Mouse (Mus musculus): ENCODE data around the gene Gm49337.

Gm49337 gene

GRCm38 (mm10) chr4:116173072-116173471 lies at the start of gene Gm49337, which contains the start of gene 1700042G07Rik:
TSS of gene Gm49337 (plus strand) at chr4:116173384.
TSS of gene 1700042G07Rik (plus strand) at chr4:116173372.
- peak; percentile 34 for DNase-seq

GRCm38 (mm10) chr4:116123602-116124519 lies 49.3 kb upstream of the Gm49337 start, which contains the start of the genes Rad54l and Pomgnt1:
TSS of gene Rad54l (minus strand) at chr4:116123690.
TSS of gene Pomgnt1 (plus strand) at chr4:116123840.
- DNase-seq: peak; percentile 72

DNA sequence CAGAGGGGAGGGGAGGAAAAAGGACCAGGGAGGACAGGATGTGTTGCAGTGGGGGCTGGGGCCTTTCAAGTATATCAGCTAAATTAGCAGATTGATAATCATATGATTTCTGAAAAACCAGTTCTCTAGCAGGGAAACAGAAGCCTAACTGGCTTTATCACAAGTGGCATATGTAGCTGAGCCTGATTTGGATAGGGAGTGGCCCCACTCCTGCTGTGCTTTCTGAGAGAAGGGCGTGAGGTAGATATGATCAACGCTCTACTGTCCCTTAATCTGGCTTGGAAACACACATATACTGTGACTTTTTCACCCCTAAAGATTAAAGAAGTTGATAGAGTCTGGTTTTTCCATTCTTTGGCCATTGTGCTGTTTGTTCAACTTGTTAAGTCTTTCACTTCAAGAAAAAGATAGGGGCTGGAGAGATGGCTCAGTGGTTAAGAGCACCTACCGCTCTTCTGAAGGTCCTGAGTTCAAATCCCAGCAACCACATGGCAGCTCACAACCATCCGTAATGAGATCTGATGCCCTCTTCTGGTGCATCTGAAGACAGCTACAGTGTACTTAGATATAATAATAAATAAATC lies 47.3 kb upstream of the Gm49337 start:
- DNase-seq: no peak

DNA sequence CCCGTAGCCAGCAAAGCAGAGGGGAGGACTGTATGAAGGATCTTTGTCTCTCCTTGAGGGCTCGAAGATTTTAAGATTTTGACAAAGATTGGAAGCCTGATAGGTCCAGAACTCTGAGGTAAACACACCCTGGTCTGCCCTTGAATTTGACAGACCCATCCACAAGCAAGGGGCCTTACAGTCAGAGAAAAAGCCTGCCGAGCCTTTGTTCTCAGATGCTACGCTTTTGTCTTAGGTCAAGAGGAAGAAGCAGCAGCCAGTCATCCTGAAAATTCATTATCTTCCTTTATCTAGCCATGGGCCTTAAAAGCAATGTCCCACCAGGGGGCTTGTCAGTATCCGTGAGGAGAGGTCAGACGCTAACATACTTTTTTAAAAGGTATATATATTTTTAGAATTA lies 45.2 kb upstream of the Gm49337 start:
- no peak for DNase-seq

DNA sequence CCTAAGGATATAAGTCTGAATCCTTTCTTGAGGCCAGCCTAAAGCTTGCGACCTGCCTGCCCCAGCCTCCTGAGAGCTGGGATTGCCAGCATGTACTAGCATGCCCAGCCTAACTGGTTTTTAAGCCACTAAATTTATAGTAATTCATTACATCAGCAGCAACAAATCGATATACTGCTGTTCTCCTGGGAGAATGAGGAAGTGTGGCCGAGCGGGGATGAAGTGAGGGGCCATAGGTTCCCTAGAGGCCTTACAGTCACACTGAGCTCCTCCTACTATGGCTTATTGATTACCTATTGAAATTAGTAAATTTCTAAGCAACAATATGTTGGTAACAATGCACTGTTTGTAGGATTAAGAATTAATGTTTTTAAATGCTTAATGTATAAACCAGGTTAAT lies 40.1 kb upstream of the Gm49337 start:
- DNase-seq: no peak

DNA sequence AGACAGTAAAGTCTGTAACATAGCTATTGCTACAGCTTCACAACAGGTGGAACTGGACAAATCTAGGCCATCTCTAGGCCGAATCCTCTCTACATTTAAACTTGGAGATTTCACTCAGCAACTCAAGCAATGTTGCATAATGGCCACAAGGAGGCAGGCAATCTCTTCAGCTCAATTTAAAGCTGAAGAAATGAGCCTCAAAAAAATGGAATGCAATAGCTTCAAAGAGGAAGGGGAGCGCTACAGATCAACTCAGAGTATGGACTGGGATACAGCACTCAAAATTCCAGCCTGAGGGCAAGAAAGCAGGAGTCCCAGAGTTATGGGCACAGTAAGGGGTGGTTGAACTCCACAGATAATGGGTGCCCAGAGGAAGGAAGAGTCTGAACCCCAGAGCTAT lies 38.2 kb upstream of the Gm49337 start:
- DNase-seq: no peak

GRCm38 (mm10) chr4:116137421-116137996 lies 35.7 kb upstream of the Gm49337 start:
- no peak for DNase-seq

DNA sequence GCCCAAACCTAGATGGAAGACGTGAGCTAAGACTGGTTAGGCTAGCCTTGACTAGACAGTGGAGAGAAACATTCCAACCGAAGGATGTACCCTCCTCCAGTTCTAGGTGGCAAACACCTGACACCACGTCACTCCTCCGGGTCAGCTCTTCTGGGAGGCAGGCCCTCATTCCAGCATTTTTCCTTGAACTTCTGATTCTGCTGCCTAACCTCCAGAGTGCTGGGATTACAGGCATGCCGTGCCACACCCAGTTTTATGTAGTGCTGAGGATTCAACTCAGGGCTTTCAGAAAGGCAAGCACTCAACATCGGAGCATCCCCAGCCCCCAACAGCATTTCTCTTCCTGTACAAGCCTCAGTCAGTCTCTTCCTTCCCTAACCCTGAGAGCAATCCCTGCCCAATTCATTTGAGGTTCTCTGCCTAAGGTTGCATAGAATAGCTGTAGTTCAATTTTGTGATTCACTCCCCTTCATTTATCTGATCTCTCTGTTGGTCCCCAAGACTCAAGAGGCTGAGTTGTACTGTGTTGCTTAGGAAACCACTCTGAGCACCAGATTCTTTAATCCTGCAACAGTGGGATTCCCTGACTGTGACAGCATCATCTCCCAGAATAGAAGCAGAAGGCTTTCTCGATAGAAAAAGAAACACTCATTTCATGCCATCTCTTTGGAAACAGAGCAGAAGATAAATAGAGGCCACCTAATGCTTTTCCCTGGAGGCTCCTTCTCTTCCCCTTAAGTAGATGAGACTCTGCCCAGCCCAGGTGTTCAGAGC lies 32.2 kb upstream of the Gm49337 start:
- DNase-seq: no peak

- no peak for DNase-seq
Observed at GRCm38 (mm10) chr4:116141736-116142135, 31.4 kb upstream of the Gm49337 start.

DNA sequence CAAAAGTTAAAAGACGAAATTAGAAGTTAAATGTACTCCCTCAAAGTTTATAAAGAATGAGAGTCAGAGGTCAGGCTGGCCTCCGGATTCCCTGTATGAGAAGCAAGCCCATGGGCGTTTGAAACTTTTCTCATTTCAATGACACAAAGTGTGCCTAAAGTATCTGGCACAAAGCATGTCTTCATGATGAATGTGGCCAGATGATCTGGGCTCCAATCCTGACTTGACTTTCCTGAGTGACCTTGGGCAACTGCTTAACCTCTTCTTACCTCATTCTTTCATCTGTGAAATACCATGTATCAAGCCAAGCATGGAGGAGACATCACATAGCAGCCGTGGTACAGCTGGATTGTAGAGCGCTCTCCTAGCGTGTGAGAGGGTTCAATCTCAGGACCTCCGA lies 30.9 kb upstream of the Gm49337 start:
- DNase-seq: no peak

DNA sequence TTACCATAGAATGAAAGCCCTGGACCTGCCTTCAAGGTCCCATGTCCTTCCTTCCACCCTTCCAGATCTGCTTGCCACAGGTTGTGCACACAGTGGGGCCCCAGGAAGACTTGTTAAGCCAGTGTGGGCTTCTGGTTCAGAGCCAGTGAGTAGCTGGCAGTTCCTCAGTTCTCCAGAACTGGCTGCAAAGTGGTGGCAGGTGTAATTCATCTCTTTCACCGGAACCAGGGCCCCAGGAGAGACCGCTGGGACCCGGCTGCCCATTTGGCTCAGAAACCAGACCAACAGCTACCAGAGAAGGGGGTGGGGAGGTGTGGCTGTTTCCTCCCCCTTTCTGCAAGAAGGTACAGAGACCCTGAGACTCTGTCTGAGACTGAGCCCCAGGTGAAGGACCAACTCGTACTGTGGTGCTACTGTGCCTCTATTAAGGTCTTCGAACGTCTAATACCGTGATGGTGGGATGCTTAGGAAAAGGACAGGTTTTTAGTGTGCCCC lies 29.8 kb upstream of the Gm49337 start:
- DNase-seq: peak; percentile 94

DNA sequence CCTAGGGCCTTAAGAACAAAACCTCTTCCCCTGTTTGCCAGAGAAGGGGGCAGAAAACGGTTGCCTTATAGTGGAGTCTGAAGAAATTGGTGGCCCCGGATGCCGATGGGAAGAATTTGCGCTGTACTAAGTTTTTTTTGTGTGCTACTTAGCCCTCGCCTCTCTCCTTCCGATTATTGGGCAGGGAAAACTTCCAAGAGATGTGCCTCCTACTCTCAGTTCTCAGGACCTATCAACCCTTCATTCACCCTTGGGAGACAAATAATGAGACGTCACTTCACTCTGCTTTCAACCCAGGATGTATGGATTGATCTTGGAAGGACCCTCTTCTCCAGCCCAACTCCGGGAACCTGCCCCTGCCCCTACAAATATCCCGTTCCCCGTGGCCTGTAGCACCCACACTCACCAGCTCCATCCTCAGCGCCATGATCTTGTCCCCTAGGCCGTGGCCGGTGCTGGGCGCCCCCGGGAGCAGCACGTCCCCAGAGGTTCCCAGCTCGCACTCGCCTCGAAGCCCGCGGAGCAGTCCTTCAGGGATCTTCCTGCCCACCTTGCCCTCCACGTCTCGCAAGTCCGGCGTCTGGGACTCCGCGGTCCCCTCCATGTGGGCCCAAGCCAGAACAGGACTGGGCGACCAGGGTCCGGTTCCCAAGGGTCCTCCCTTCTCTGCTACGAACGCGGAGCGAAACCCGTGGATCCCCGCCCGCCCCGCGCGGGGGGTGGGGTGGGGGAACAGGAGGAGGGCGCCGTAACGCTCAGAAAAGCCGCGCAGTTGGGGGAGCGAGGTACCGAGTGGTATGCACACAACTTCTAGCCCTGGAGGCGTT lies 29.1 kb upstream of the Gm49337 start:
- peak; percentile 79 for DNase-seq

DNA sequence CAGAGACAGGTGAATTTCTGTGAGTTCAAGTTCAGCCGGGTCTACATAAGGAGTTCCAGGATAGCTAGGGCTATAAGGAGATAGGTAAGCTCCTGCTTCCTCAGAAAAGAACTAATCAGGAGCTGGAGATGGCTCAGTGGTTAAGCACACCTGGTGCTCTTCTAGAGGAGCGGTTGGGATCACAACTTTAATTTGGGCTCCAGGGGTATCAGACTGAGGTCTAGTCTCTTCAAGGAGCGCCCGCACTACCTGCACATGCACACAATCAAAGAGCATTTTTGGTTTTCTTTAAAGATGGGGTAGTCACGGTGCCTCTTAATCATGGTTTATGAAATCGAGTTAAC lies 23.4 kb upstream of the Gm49337 start:
- no peak for DNase-seq

DNA sequence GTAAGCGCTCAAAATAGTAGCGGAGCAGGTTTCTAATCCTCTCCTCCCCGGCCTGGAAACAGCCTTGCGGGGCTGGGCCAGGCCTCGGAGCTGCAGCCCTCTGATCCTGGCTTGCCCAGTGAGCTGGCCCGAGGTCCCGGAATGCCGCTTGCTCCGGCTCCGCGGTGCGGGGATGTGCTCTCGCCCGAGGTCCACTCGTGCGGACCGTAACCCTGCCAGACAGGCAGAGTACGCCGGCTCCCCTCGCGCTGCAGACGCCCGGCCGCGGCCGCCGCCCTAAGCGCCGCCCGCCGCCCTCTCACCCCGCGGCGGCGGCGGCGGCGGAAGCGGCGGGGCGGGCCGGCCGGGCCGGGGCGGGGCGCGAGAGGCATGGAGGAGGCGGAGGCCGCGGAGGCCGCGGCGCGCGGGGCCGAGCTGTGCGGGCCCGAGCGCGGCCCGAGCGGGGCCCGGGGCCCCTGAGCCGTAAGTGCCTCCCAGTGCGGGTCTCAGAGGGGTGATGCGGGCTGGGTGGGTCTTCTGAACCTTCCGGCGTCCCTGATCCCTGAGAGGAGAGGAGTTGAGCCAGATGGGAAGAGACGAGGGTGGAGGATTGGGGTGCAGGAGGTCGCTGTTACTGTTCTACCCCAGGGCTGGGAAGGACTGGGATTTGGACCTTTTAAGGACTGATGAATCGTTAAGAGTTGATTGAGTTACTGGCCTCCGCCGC lies 22.9 kb upstream of the Gm49337 start:
- peak; percentile 66 for DNase-seq

DNA sequence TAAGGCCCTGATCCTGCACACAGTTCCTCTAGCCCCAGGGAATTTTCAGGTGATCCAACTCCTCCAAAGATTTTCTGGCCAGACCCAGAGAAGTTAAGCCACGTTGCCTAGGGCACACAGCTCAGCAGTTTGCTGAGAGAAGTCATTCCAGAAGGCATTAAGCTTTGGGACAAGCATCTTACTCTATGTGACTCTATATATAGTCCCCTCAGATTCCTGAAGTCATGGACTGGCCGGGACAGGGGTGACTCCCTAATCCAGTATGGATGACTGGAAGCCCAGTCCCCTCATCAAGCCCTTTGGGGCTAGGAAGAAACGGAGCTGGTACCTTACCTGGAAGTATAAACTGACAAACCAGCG lies 22.3 kb upstream of the Gm49337 start:
- no peak for DNase-seq

DNA sequence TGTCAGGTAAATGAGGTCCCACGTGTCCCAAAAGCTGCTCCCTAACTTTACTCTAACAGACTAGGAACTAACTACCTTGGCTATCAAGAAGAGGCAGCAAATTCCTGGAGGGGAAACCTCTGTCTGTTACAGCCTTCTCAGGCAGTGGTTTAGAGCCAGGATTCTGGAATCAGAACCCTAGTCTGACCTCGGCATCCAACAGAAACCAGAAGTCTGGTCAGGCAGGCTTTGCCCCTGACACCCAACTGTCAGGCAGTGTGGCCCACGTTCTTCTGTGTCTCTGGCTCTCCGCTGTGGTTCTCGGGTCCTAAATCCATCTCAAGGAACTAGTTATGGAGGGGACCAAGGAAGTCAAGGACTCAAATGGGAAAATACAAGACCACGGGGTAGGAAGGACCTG lies 21.9 kb upstream of the Gm49337 start, which contains the start of gene Lurap1:
Gene Lurap1 (minus strand): TSS at position 101 of the 400 bp plus-strand sequence.
- DNase-seq: no peak

- no peak for DNase-seq
Observed at GRCm38 (mm10) chr4:116152702-116153101, 20.5 kb upstream of the Gm49337 start.

DNA sequence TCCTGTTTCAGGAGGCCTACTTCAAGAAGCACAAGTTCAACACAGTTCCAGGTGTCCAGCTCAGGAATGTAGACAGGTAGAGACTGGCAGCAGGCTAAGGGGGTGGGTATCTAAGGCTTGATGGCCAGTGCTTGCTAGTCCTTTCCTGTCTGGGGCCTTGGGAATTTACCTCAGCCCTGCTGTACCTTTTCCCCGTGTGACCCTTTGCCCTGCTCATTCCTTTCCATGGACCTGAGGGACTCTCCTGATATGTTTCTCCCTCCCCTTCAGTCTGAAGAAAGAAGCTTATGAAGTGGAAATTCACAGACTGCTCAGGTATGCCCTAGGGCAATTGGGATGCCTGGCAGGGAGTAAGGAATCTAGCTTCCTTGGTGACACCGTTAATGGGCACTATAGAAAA lies 15.3 kb upstream of the Gm49337 start:
- no peak for DNase-seq

DNA sequence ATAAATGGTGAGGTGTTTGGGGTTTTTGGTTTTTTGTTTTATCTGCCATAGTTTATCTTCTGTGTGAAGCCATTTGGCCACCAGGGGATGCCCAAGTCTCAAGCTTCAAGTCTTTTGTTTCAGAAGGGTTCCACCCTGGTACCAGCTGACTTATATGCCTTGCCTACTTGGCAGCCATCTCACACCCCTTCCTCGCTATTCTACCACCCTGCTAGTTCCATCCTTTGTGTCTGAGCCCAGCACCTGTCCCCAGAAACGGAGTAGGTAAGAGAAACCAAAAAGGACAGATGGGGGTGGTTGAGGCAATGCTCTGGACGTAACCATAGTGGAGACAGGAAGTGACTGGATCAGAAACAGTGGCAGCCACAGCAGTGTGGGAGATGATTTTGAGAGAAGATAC lies 13.3 kb upstream of the Gm49337 start:
- DNase-seq: no peak

DNA sequence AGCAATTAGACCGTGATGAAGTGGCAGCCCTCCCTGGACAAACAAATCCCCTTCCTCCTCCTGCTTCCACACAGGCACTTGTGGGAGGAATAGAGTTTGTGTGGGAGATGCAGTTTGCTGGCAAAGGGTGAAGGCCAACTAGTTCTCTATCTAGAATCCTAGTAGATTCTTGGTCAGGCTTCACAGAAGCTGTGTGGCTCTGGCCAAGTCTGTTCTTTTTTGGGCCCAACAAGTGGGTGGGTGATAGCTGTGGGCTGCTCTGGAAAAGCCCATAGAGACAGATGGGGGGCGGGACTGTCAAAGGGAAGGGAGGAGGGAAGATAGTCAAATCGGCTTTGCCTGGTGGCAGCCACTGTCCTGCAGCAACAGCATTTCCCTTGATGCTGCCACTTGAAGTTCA lies 12.4 kb upstream of the Gm49337 start:
- DNase-seq: no peak

DNA sequence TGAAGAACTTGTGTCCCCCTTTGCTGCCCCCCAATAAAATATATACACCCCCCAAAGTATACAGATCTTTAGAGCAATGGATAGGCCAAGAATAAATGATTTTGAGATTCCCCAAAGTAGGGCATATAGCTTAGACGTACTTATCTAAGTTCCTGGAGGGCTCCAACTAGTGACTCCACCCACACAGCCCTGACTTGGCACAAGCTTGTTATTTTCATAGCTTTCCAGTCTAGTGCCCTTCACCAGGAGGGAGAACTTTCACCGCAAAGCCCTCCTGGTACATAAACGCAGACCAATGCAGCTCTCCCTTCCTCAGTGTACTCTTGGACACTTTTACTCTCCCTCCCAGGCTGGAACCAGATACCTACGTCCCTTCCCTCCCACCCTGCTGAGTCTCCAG lies 11.0 kb upstream of the Gm49337 start:
- no peak for DNase-seq

Data from cerebellum, adult 11 months (tissue).